Mouse (Mus musculus) left cerebral cortex, postnatal 36 days (tissue): Measurements from ENCODE around the gene Zp3. TPM values are rescaled to one million over a fixed set of nuclear protein-coding genes. Genes with fewer than 3 reads are reported as not detected.

ENCODE experiments used
- total RNA-seq, 2 experiments: library from RNA; stranded (reverse); gene quantifications; 2 replicates each; pipeline ENCODE4 v1.2.3; 2021

Gene Zp3
- total RNA-seq, 2 experiments from 2014 or later: not detected

Other genes starting within 250 kb of the Zp3 start
- gene Tmem120a, start 235.7 kb upstream of the Zp3 start, total RNA-seq: 10 to 100 TPM; 15.6 to 18.0 TPM
- not detected for gene Styxl1, start 201.7 kb upstream of the Zp3 start, total RNA-seq
- gene Mdh2, start 201.6 kb upstream of the Zp3 start, total RNA-seq: 100 to 1,000 TPM; 374 to 435 TPM
- 100 to 1,000 TPM in 1 of 2 experiments, 10 to 100 TPM in 1; 65.0 to 119 TPM for gene Srrm3, start 173.2 kb upstream of the Zp3 start, total RNA-seq
- 10 to 100 TPM; 11.6 to 24.2 TPM for gene Hspb1, start 92.2 kb upstream of the Zp3 start, total RNA-seq
- 1,000 to 10,000 TPM; 1,175 to 1,315 TPM for gene Ywhag, start 45.5 kb upstream of the Zp3 start, total RNA-seq
- 1 to 10 TPM; 1.4 TPM for gene Ssc4d, start 5.6 kb upstream of the Zp3 start, total RNA-seq
- 1 to 10 TPM; 7.7 to 8.4 TPM for gene Dtx2, start 14.7 kb downstream of the Zp3 start, total RNA-seq
- gene Upk3b, start 58.4 kb downstream of the Zp3 start, total RNA-seq: not detected
- gene Upk3bl, start 74.4 kb downstream of the Zp3 start, total RNA-seq: not detected
- gene Rasa4, start 103.8 kb downstream of the Zp3 start, total RNA-seq: 1 to 10 TPM; 3.8 to 7.0 TPM
- gene Polr2j, start 136.5 kb downstream of the Zp3 start, total RNA-seq: 10 to 100 TPM; 69.8 to 82.9 TPM
- 10 to 100 TPM; 10.9 to 17.7 TPM for gene Lrwd1, start 156.0 kb downstream of the Zp3 start, total RNA-seq
- 1 to 10 TPM; 7.7 to 9.0 TPM for gene Alkbh4, start 156.0 kb downstream of the Zp3 start, total RNA-seq
- gene Orai2, start 190.6 kb downstream of the Zp3 start, total RNA-seq: 10 to 100 TPM; 54.0 to 54.8 TPM
- 10 to 100 TPM; 28.3 to 39.2 TPM for gene Prkrip1, start 218.9 kb downstream of the Zp3 start, total RNA-seq